Mouse (Mus musculus) layer of hippocampus, adult 11-12 months (tissue): ENCODE data around the gene Ptpn9.

Source experiments
- DNase-seq: peaks from one replicate; pipeline ENCODE4 v3.0.0; 2022; ENCODE audit warnings: low spot score

Gene Ptpn9

GRCm38 (mm10) chr9:57014766-57015165 lies 20.0 kb downstream of the Ptpn9 start:
- no peak for DNase-seq

GRCm38 (mm10) chr9:57017631-57018030 lies 22.9 kb downstream of the Ptpn9 start:
- no peak for DNase-seq

GRCm38 (mm10) chr9:57031756-57032155 lies 37.0 kb downstream of the Ptpn9 start:
- no peak for DNase-seq

GRCm38 (mm10) chr9:57056237-57056636 lies 61.5 kb downstream of the Ptpn9 start:
- DNase-seq = peak; percentile 78

- DNase-seq = no peak
These were observed 69.4 kb downstream of the Ptpn9 start for GRCm38 (mm10) chr9:57064164-57064563.

GRCm38 (mm10) chr9:57068266-57068665 lies 73.5 kb downstream of the Ptpn9 start:
- no peak for DNase-seq

- no peak for DNase-seq
These were observed 75.5 kb downstream of the Ptpn9 start for GRCm38 (mm10) chr9:57070262-57070661.

GRCm38 (mm10) chr9:57070800-57071545 lies 76.2 kb downstream of the Ptpn9 start:
- no peak for DNase-seq

GRCm38 (mm10) chr9:57071801-57072351 lies 77.2 kb downstream of the Ptpn9 start, which contains the start of gene Sin3a:
Gene Sin3a (plus strand): TSS chr9:57072040.
- DNase-seq = peak; percentile 73

- DNase-seq = no peak
These were observed 77.8 kb downstream of the Ptpn9 start for GRCm38 (mm10) chr9:57072526-57072988.

GRCm38 (mm10) chr9:57072989-57073789 lies 78.5 kb downstream of the Ptpn9 start:
- DNase-seq = peak; percentile 99

GRCm38 (mm10) chr9:57073790-57074094 lies 79.0 kb downstream of the Ptpn9 start:
- DNase-seq = no peak

- peak; percentile 31 for DNase-seq
These were observed 79.6 kb downstream of the Ptpn9 start for GRCm38 (mm10) chr9:57074171-57074821.

GRCm38 (mm10) chr9:57074822-57075603 lies 80.3 kb downstream of the Ptpn9 start:
- DNase-seq = peak; percentile 67

- DNase-seq = peak; percentile 99
These were observed 81.1 kb downstream of the Ptpn9 start for GRCm38 (mm10) chr9:57075681-57076381.

- DNase-seq = peak; percentile 88
These were observed 82.3 kb downstream of the Ptpn9 start for GRCm38 (mm10) chr9:57076701-57077660.

- DNase-seq = no peak
These were observed 87.5 kb downstream of the Ptpn9 start for GRCm38 (mm10) chr9:57082236-57082635.
